Mouse (Mus musculus) c-Kit-positive CD71-negative TER-119-negative erythroid progenitor cells, embryonic 14.5 days (primary cell): Measurements from ENCODE around the gene Wfdc10.
"Not testable (repeated sequence)": the region's sequence is repeated elsewhere in the genome, so short reads cannot be mapped to it uniquely, and the experiment has no call there.

ENCODE experiments used
- DNase-seq: peaks from one replicate; pipeline ENCODE4 v3.0.0-alpha.2; 2013; ENCODE audit warnings: low read depth

Gene Wfdc10

DNA sequence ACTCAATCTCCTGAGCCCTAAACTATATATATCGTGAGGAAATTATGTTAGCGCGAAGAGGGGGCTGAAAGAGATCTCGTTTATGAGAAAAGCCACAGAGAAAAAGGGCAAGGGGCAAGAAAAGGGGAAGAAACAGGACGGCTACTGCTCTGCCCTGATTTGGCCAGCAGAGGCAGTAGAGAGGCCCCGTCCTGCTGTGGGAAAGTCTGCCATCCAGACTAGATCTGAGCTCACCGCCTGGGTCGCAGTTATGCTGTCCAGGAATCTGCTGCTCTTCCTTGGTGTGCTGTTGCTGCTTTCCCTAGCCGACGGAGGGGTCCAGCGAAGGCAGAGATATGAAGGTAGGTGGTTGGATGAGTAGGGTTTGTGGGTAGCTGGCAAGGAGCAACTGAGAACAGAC is at the start of gene Wfdc10:
Wfdc10 (plus strand) TSS at position 189 of the 400 bp plus-strand sequence.
- peak; percentile 53 for DNase-seq

DNA sequence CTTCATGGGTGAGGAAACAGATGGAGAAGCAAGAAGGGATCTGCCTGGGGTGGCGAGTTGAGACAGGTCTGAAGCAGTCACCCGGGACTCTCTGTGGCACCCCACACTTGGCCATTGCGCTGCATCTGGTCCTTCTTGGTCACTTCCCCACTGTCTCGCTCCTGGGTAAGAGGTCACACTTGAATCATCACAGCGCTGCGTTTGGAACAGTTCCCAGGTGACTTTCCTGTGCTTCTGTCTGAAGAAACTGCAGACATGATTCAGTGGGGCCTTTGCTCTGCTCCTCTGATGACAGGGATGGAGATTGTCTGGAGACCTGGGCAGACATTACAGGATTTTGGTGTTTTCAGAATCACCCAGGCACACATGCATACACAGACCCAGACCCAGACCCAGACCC is 47.1 kb upstream of the Wfdc10 start:
- no peak for DNase-seq

DNA sequence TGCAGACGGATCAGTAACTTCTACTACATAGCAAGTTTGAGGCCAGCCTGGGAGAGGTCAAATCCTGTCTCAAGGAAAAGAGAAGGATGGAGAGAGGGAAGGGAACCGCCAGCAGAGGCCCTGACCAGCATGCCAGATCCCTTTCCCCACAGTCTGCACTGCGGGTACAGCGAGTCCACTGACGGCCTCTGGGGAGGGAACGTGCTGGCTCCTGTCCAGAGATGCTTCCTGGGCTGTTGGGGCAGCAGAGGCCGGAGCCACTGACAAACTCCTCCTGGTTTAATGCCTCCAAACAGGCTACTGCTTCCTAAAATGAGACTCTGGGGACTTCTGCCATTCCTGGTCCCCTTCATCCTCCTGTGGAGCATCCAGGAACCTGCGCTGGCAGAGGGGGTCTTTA is 42.4 kb upstream of the Wfdc10 start, which contains the start of the genes Wfdc6b and Wfdc8:
Wfdc6b (plus strand) TSS at position 52 of the 400 bp plus-strand sequence.
Wfdc8 (minus strand) TSS at position 156 of the 400 bp plus-strand sequence.
- DNase-seq: not testable (repeated sequence)

DNA sequence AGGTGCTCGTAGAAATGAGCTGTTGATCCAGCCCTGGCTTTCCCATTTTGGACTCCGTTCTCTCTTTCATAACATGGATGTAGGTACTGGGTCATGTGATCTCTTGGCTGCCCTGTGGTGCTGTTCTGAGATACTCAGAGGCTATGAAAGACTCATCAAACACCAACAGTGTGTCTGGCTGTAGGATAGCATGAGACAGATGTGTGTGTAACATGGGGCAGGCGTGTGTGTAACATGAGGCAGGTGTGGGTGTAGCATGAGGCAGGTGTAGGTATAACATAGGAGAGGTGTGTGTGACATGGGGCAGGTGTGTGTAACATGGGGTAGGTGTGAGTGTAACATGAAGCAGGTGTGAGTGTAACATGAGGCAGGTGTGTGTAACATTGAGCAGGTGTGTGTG is 40.5 kb upstream of the Wfdc10 start:
- no peak for DNase-seq

DNA sequence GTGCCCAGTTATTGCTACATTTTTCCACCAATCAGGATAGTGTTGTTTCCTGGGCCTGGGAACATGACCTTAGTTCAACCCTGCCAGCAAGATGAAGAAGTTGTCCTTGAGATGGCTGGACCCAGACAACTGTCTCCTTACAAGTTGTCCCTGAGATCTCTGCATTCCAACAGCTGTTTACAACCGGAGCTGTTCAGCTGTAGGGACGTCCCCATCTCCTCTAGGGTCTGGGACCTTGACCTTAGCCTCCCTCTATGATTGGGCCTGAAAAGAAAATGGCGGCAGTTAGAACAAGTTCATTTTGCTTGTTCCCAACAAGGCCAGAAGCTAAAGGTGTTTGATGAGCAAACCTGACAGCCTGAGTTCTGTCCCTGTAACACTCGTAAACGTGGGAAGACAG is 36.8 kb upstream of the Wfdc10 start:
- no peak for DNase-seq

DNA sequence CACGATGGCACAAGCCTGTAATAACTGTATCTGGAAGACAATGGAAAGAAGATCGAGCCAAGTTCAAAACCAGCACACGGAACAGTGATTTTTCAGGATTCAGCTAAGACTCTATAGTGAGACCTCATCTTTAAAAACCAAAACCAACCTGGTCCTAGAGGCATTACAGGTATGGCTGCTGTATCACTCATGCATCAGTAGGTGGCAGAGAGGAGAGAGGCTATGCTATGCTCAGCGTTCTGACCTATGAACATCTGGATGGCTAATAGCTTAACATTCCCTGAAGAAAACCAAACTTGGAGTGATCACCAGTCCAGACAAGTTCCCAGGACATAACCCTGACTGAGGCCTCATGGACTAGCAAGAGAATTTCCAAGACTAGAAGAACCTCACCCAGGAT is 34.1 kb upstream of the Wfdc10 start:
- DNase-seq: no peak

DNA sequence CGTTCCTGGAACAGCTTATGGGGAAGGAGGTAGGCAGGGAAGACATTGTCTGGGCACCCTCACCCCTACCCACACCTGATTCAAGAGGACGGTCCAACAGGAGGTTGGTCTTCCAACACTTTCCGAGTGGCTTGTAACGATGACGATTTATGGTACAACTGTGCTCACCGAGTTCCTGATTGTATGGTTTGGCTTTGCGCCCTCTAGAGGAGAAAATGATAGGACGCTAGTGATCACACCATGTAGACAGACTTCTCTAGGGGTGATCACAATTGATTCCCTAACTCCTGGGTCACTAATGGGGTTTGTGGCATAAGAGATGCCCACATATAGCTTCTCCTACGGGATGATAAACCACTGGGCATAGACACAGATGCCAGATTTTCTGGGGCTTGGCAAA is 20.6 kb upstream of the Wfdc10 start:
- DNase-seq: no peak

DNA sequence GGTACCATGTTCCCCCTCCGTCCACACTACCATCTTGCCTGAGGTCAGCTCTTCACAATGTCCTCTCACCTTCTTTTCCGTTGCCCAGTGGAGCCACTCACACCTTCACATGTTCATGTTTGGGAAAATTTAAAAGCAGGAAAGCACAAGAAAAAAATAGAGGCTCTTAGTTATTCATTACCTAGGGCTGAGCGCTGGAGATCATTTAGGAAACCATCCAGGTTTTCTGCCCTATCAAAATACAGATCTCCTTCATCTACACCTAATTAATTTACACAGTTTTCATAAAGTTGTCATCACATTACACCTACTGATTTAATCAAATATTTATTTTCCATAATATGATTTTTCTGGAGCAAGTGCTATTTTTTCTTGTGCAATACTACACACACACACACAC is 17.1 kb upstream of the Wfdc10 start, which contains the start of gene Wfdc16:
Wfdc16 (minus strand) TSS at position 101 of the 400 bp plus-strand sequence.
- no peak for DNase-seq

DNA sequence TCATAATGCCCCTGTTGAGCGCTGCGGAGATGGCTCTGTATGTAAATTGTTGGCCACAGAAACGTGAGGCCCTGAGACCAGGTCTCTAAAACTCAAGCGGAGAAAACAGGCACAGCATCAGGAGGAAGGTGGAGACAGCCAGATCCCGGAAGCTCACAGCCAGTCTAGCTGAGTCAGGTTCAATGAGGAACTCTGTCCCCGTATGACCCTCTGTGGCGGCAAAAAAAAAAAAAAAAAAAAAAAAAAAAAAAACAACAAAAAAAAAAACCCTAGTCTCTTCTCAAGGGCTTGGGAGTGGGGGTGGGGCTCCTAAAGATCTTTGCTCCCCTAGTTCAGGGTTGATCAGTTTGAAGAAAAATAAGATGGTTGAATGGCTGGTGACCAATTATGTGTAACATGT is 14.7 kb upstream of the Wfdc10 start:
- DNase-seq: peak; percentile 18

DNA sequence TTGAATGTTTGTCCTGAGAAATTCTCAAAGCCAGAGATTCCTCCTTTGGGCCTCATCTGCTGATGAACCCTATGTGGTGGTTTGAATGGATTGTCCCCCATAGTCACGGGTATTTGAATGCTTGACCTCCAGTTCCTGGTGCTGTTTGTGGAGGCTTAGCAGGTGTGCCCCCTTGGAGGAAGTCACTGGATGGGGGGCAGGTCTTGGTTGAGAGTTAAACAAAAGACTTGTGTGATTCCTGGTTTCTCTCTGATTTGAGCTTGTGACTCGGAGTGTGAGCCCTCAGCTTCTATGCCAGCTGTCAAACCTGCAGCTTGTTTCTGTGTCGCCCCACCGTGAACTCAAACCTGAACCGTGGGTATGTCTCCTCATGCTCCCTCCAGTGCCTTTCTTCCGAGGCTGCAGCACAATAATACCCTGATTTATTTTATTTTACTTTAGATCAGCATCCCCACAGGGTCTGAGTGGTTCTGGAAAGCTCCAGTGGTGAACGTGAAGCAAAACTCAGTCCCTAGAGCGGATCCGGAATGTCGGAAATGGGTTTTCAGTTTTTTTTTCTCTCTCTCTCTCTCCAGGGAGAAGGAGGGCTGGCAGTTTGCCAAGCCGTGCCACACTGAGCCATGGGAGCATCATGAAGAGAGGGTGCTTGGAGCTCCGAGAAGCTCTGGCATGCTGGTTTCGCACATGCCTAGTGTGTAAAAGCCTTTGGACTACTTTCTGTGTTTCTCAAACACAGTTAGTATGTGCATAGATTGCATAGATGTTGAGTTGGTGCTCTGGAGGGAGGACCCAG is 13.8 kb upstream of the Wfdc10 start:
- DNase-seq: no peak

DNA sequence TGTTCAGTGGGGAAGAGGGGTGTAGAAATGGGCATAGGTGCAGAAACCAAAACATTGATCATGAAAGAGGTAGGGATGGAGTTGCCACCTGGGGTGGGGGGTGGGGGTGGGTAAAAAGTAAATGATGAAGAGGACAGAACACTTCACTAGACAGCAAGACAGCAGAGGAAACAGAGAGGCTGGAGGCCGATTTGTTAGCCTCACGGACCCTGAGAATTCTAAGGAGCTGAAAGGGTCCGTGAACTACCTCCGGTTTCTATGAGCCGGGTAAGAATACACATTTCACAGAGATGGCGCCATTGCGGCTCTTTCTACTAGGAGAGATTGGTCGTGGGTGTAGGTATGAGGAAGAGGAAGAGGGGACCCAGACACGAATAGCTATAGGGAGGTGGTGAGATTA is 637 bp downstream of the Wfdc10 start, which contains the start of gene Wfdc9:
Wfdc9 (minus strand) TSS at position 101 of the 400 bp plus-strand sequence.
- DNase-seq: no peak

DNA sequence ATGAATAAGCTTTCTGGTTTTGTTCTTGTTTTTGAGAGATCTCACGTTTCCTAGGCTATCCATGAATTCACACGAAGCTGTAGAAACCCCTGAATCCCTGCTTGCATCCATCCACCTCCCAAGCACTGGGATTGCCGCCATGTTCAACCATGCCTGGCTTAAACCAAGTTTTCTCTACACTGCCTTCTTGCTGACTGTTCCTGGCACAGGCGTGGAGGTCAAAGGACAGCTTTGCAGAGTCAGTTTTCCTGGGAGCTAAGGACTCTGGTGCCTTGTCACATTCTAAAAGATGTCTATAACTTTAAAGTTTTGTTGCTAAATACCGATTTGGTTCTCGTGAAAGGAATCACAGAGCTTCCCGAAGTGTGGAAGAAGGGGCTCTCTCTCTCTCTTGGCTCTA is 9.0 kb downstream of the Wfdc10 start:
- no peak for DNase-seq

DNA sequence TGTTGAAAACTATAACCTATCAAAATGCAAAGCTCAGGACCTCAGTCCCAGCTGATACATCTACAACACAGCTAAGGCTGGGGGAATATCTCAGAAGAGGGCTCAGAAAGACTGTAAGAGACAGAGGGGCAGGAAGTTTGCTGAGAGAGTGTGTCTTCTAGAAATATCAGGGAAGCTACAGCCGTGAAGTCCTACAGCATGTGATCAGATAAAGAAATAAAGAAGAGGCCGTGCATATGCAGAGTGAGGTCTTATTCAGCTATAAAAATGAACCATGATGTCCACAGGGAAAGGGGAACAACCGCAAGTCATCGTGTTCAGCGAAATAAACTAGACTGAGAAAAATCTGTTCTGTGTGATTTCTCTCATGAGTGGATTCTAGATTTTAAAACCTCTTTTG is 14.4 kb downstream of the Wfdc10 start:
- DNase-seq: no peak

DNA sequence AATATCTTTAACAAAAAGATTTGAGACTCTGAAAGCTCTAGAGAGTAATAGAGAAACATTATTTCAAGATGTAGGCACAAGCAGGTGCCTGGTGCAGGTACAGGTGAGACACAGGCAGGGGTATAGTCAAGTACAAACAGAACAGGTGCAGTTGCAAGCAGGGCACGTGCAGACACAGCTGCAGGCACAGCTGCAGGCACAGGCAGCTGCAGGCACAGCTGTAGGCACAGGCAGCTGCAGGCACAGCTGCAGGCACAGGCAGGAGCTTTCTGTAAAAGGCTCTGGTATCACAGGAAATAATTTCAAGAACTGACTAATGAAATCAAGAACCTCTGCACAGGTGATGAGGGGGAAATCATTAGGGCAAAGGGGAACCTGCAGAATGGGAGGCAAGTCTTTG is 15.1 kb downstream of the Wfdc10 start:
- DNase-seq: no peak

DNA sequence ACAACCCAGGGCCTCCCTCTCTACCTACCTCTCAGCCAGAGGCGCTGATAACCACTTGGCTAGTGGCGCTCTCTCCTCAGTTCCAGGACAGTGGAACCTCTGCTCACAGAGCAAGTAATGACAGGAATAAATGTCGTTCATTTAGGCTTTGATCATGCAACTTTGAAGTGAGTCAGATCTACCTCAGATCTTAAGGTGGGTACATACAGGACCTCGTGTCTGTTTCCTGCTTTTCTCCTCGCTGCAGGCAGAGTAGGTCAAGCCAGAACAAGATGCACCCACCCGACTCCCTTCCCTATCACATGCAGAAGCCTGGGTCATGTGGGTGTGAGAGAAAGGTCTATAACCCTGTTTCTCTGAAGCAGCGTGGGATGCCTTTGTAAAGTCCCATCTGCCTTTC is 18.1 kb downstream of the Wfdc10 start, which contains the start of gene Wfdc11:
Wfdc11 (minus strand) TSS at position 101 of the 400 bp plus-strand sequence.
- no peak for DNase-seq

DNA sequence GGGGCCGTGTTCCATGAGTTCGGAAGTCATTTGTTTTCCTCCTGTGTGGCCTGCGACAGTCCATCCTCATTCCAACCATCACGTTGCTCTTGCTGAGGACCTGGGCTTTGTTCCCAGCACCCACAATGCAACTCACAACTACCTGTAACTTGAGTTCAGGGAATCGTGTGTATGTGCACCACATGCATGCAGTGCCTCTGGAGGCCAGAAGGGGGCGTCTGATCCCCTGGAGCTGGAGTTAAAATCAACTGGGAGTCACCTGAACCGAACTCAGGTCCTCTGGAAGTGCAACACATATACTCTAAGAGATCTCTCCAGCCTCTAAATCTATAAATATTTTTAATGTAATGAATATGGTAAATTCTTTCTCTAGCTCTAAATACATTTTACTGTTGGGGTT is 20.3 kb downstream of the Wfdc10 start:
- DNase-seq: no peak

DNA sequence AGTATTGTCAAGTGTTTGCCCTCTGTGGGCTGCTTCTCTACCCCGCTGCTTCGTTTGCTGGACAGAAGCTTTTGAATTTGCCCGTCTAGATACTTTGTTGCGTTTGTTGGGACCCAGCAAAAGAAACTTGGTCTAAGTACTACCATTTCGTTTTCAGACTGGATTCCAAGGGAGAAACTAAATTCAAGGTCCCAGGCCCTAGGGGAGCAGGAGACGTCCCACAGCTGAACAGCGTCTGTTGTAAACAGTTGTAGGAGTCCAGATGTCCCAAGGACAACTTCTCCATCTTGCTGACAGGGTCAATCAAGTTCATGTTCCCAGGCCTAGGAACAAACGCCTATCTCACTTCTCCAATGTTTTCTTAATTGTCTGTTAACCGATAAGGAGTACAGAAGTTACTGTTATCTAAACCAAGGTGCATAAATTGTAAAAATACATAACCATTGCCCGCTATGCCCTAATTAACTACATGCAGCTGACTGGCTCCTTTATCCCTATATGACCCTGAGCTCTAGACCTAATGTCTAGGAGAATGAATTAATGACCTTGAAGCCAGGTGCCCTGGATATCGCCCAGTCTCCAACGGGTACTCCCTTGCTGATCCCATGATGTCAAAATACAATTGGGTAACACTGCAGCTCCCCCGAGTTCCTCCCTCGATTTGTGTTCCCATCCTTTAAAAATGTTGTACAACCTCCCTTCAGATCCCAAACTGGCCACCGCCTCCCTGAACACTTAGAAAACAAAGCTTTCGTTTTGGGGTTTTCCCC is 21.3 kb downstream of the Wfdc10 start:
- DNase-seq: no peak

DNA sequence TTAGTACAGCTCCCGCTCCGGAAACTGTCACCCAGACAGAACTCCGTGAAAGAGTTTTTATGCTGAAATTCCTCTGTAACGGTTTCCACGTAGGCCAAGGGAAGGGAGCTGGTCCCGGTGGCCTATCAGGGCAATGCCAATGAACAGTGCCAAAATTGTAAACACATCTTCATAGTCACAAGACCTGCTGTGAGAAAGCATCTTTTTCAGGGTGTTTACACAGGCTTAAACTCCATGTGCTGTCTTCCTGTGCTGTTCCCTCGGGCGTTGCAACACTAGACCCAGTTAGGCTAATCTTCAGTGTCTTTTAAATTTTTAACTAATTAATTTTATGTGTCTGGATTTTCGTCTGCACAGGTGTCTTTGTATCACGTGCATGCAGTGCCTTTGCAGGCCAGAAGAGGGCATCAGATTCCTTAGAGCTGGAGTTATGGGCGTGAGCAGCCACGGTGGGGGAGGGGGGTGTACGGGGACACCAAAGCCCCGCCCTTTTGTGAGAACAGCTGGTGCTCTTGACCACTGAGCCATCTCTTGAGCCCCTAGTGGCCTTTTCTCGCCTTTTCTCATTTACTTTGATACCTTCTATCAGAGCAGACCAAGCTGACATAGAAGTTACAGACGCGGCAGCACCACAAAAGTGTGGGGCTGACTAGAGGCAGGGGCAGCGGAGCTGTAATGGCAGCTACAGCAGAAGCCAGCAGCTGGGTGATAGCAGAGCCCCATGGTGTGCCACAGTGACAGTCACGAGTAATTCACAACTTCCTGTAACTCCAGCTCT is 23.2 kb downstream of the Wfdc10 start:
- DNase-seq: peak; percentile 57

DNA sequence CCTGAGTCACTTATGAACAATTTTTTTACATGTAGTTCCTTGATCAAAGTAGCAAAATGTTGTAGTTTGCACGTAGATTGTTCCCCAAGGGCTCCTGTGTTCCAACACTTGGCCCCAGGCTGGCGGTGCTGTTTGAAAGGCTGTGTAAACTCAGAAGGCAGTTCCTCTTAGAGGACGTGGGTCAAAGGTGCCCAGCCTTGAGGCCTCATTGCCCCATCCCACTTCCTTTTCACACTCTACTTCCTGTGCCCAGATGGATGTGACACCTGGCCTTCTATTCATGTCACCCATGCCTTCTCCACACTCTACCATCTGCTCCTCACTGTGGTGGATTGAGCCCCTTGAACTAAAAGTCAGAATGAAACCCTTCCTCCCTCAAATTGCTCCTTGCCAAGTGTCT is 24.1 kb downstream of the Wfdc10 start:
- peak; percentile 18 for DNase-seq

DNA sequence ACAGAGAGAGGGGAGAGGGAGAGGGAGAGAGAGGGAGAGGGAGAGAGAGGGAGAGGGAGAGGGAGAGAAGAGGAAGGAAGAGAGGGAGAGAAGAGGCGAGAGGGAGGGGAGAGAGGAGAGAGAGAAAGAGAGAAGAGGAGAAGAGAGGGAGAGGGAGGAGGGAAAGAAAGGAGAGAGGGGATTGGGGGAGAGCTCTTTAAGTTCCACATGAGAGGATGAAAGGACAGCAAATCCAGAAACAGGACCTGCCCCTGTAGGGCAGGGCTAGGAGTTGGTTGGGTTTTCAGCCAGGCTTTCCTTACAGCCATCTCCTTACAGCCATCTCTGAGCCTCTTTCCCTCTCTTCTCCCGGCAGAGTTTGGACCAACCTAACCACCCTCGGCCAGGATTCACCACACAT is 29.0 kb downstream of the Wfdc10 start, which contains the start of gene Wfdc13:
Wfdc13 (plus strand) TSS at position 301 of the 400 bp plus-strand sequence.
- no peak for DNase-seq

DNA sequence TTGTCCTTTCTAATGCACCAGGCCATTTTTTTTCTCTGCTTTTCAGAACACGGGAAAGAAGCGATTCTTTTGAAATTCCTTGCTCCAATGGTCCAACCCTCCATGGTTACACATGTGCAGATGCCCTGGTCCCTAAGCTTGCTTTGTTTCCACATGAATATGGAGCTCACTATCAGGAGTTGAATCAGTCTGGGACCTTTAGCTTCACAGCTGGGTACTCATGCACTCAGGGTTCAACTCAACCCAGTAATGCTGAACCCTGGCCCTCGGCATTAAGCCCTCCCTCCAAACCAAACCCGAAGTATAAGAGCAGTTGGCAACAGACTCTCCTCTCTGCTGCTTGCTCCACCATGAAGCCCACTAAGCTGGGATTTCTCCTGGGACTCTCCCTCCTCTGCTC is 42.4 kb downstream of the Wfdc10 start, which contains the start of gene Spint4:
Spint4 (plus strand) TSS at position 301 of the 400 bp plus-strand sequence.
- DNase-seq: no peak

DNA sequence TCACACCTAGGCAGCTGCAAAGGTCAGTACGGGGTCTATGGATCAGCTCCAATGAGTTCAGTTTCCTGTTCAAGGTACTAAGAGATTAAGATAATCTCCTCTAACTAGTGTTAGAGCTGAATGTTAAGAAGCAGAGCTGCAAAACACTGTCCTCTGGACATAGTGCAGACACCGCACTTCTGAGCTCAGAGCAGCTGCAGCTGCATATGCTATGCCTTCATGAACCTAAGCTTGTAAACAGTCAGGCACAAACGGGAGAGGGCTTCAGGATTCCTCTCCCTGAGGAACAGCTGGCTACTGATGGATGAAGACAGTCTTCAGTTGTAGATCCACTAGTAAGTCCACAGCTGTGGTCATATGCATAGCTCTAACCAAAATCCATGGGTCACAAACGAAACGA is 45.1 kb downstream of the Wfdc10 start:
- no peak for DNase-seq
